Mouse (Mus musculus) brain, embryonic 14.5 days (tissue): ENCODE data around the gene Cdkn2a. TPM values are rescaled to one million over a fixed set of nuclear protein-coding genes. Genes with fewer than 3 reads are reported as not detected.
A peak's percentile ranks its signal among the peaks of the same experiment; 100 is the strongest.

Experiments
- DNase-seq: peaks from one replicate; pipeline ENCODE4 v3.0.0-alpha.2; 2011; ENCODE audit warnings: low read depth
- CTCF ChIP-seq: fragments of 200-500 bp; IDR thresholded peaks from 2 replicates; pipeline ENCODE4 v1.5.1; 2012; ENCODE audit warnings: inconsistent platforms, mild to moderate bottlenecking, moderate library complexity, borderline replicate concordance; ENCODE audit not compliant: insufficient read depth, insufficient read length; ENCODE audit errors: extremely low read depth
- POLR2A ChIP-seq: fragments of 200-500 bp; IDR thresholded peaks from 2 replicates; pipeline ENCODE4 v1.6.1; 2012; ENCODE audit warnings: mild to moderate bottlenecking, inconsistent platforms, borderline replicate concordance; ENCODE audit not compliant: poor library complexity, insufficient read depth, insufficient read length, severe bottlenecking; ENCODE audit errors: extremely low read depth
- polyA plus RNA-seq: library from polyadenylated mRNA; depleted of rRNA; stranded (reverse); fragments of >200 nt; gene quantifications from 2 replicates; pipeline ENCODE4 v1.2.3, GENCODE M21; 2012; rRNA removed

Gene Cdkn2a
- 0.12 and 0.18 TPM in 2 replicates for polyA plus RNA-seq

GRCm38 (mm10) chr4:89294486-89295440 lies at the start of gene Cdkn2a:
TSS of gene Cdkn2a (minus strand) at chr4:89294653.
- peak; percentile 78 for DNase-seq
- no peak for TF ChIP-seq POLR2A
- TF ChIP-seq CTCF, result no peak

- TF ChIP-seq POLR2A (no peak), CTCF (no peak)
- no peak for DNase-seq
Observed at GRCm38 (mm10) chr4:89313461-89313860, 19.0 kb upstream of the Cdkn2a start.

GRCm38 (mm10) chr4:89310491-89311254 lies 16.2 kb upstream of the Cdkn2a start, which contains the start of gene Cdkn2b:
TSS of gene Cdkn2b (minus strand) at chr4:89311039.
- DNase-seq, result peak; percentile 89
- peak; percentile 76 for TF ChIP-seq CTCF
- TF ChIP-seq POLR2A, result no peak

GRCm38 (mm10) chr4:89309996-89310395 lies 15.5 kb upstream of the Cdkn2a start:
- TF ChIP-seq POLR2A (no peak), CTCF (no peak)
- DNase-seq, result no peak

- no peak for DNase-seq
- TF ChIP-seq CTCF, result no peak
- no peak for TF ChIP-seq POLR2A
Observed at GRCm38 (mm10) chr4:89308001-89308400, 13.5 kb upstream of the Cdkn2a start.

GRCm38 (mm10) chr4:89306798-89307365 lies 12.4 kb upstream of the Cdkn2a start:
- no peak for DNase-seq
- TF ChIP-seq POLR2A (no peak), CTCF (no peak)

- no peak for DNase-seq
- TF ChIP-seq POLR2A (no peak), CTCF (no peak)
Observed at GRCm38 (mm10) chr4:89305691-89306090, 11.2 kb upstream of the Cdkn2a start.

GRCm38 (mm10) chr4:89303281-89303995 lies 9.0 kb upstream of the Cdkn2a start:
- TF ChIP-seq CTCF (no peak), POLR2A (no peak)
- DNase-seq, result no peak

GRCm38 (mm10) chr4:89302129-89302528 lies 7.7 kb upstream of the Cdkn2a start:
- DNase-seq, result no peak
- no peak for TF ChIP-seq POLR2A
- TF ChIP-seq CTCF, result no peak

GRCm38 (mm10) chr4:89299721-89300120 lies 5.3 kb upstream of the Cdkn2a start:
- TF ChIP-seq CTCF (no peak), POLR2A (no peak)
- DNase-seq, result no peak
